Mouse (Mus musculus) monocyte, adult 59 days (primary cell): ENCODE data around the gene Gm5796. TPM values are rescaled to one million over a fixed set of nuclear protein-coding genes. Genes with fewer than 3 reads are reported as not detected.

Experiments
- total RNA-seq, 2 experiments: library from RNA; stranded (reverse); gene quantifications; one replicate each; pipeline ENCODE4 v1.2.4; 2023

Gm5796 gene
- not detected for total RNA-seq

DNA sequence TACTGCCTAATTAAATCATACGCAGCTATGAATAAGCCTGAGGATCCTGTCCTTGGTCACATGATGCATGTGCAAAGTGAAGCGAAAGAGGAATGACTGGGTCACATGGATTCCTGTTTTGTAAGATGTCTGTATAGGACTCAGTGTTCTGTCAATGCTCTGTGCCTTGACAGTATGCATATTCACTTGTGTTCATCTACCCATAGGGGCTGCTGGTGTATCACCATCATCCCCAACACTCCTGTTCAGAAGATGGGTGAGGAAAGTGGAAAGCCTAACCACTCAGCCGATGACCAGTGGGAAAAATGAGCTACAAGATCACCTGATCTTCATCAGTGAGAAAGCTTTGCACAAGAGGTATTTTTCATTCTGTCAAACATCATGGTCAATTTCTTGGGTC, at the start of gene Gm5796:
TSS of gene Gm5796 (plus strand) at position 301 of the 400 bp plus-strand sequence.

DNA sequence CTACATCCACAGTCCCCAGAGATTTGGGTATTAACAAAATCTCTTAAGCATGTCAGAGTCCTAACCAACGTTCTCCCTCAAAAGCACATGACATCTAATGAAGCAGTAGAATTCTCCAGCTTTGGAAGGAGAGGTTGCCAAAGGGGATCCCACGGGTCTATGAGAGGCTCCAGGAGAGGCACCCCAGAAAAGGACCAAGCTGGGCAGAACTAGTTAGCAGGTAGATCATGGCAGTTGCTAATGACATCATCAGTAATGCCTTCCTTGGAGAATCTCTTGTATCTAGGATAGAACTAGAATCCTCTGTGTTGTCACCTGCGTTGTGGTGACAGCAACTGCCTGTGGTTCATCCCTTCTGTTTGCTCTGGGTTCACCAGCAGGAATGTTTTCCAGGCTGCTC, 25.6 kb upstream of the Gm5796 start, which contains the start of gene Gm3099:
TSS of gene Gm3099 (plus strand) at position 301 of the 400 bp plus-strand sequence.

DNA sequence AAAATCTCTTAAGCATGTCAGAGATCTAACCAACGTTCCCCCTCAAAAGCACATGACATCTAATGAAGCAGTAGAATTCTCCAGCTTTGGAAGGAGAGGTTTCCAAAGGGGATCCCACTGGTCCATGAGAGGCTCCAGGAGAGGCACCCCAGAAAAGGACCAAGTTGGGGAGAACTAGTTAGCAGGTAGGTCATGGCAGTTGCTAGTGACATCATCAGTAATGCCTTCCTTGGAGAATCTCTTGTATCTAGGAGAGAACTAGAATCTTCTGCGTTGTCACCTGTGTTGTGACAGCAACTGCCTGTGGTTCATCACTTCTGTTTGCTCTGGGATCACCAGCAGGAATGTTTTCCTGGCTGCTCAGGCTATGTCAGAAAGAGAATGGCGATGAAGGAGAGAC, 60.1 kb downstream of the Gm5796 start, which contains the start of gene Gm3115:
TSS of gene Gm3115 (plus strand) at position 301 of the 400 bp plus-strand sequence.

Other genes with a start within 250 kb of the Gm5796 start
- not detected for gene Gm3002, start 213.9 kb upstream of the Gm5796 start, total RNA-seq
- not detected for gene Gm3033, start 177.7 kb upstream of the Gm5796 start, total RNA-seq
- gene Gm2916, start 139.8 kb upstream of the Gm5796 start, total RNA-seq = not detected
- not detected for gene Gm3029, start 92.2 kb upstream of the Gm5796 start, total RNA-seq
- gene Gm3095, start 60.4 kb upstream of the Gm5796 start, total RNA-seq = not detected
- not detected for gene Gm3099, start 25.5 kb upstream of the Gm5796 start, total RNA-seq
- gene Gm3115, start 60.2 kb downstream of the Gm5796 start, total RNA-seq = not detected
- gene Gm8108, start 86.6 kb downstream of the Gm5796 start, total RNA-seq = not detected
- not detected for gene Gm3127, start 141.1 kb downstream of the Gm5796 start, total RNA-seq
- gene Gm2974, start 158.6 kb downstream of the Gm5796 start, total RNA-seq = not detected
- not detected for gene Gm3138, start 225.7 kb downstream of the Gm5796 start, total RNA-seq